Mouse (Mus musculus): ENCODE measurements around the gene Ctse.

DNA sequence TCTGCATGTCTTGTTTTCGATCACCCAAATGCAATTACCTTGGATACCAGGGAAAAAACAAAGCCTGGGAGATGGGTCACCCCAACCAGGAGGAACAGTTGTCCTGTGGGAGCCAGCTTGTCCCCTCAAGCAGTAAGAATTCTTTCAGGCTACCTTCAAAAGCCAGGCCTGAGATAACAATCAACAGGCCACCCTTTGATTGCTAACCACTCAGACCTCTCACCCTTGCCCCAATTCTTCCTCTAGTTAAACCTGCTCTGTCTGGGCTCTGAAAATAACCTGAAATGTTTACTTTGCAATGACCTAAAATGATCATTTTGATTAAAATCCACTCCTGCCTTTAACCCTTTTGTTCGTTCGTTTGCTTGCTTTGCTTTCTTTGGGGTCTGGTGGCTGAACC, 14.5 kb upstream of the Ctse start:
- TF ChIP-seq CTCF (conservative IDR thresholded peaks at IDR 0.05 in 1 of 2, IDR thresholded peaks at IDR 0.05 in 1 of 2; ENCODE audit: low read depth in 2 of 2, low read length in 2 of 2): no peak
- no peak for TF ChIP-seq NELFE (IDR thresholded peaks at IDR 0.05; ENCODE audit: low read depth, low read length)
- no peak for TF ChIP-seq MAX (IDR thresholded peaks at IDR 0.05; ENCODE audit: low read length)
- no peak for TF ChIP-seq POLR2A (IDR thresholded peaks at IDR 0.05; ENCODE audit: low read depth, low read length)
- TF ChIP-seq SMC3 (IDR thresholded peaks at IDR 0.05; ENCODE audit: low read depth, low read length): no peak

Measured in CH12.LX (cell line).